Comparison of ENCODE assay signal across 13 mouse cellular contexts in the genomic region with DNA sequence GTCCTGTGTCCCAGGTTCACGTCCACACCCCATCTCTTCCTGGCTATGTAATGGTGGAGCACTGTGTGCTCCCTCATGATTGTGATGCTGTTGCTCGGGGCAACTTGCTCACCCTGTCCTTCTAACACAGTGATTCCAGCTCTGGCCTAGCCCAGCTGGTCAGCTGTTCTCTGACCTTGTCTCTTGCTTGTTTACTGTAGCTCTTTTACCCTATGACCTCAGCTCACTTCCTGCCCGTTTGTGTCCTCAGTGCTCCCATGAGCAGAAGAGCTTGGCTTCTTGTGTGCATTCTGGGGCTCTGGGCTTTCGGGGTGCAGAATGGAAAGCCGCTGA.
A peak's percentile ranks its signal among the peaks of the same experiment; 100 is the strongest.
DNase-seq lines count a peak whose midpoint lies in the region; ATAC-seq and TF ChIP-seq lines count a peak whose summit lies in the region.
"Had no signal": no experiment of that assay in that cellular context is flagged by ENCODE, and none has a peak within 500 bp of the region (broad histone marks: within the 10 kb centered on the region; RNA-seq: fewer than 3 reads in every experiment).

No protein-coding gene starts in this region.

- H3K27ac ChIP-seq in kidney, adult 2 months (ENCODE audit: insufficient read depth, low read depth, low read length): no peak overlapping the region
- H3K27ac ChIP-seq in kidney, embryonic 14.5 days (ENCODE audit: low read depth, low read length): no peak overlapping the region
- peak overlapping the region; percentile 62 for H3K27ac ChIP-seq in brown adipose tissue, adult 24 weeks (replicated peaks; ENCODE audit: low read depth, low read length)
- H3K27ac ChIP-seq in liver, embryonic 14.5 days: no peak overlapping the region
- H3K27ac ChIP-seq in hindbrain, embryonic 16.5 days (ENCODE audit: low read depth, low read length): no peak overlapping the region
- H3K27ac ChIP-seq: gastrocnemius, adult 2 months; neural tube, embryonic 13.5 days; stomach, embryonic 15.5 days had no signal

- no peak for TF ChIP-seq EP300 in liver, embryonic 14.5 days (IDR thresholded peaks at IDR 0.05; ENCODE audit: low read depth)

- no peaks in the 10 kb centered on the region for H3K9me3 ChIP-seq in kidney, embryonic 14.5 days (ENCODE audit: control insufficient read depth, low read length)
- H3K9me3 ChIP-seq in liver, embryonic 14.5 days (ENCODE audit: control insufficient read depth, low read length): no peaks in the 10 kb centered on the region
- H3K9me3 ChIP-seq in hindbrain, embryonic 16.5 days (ENCODE audit: control insufficient read depth, low read length): no peaks in the 10 kb centered on the region
- H3K9me3 ChIP-seq: midbrain, embryonic 12.5 days; neural tube, embryonic 13.5 days; stomach, embryonic 15.5 days had no signal

- TF ChIP-seq POLR2A in kidney, adult 2 months (IDR thresholded peaks at IDR 0.05; ENCODE audit: low read depth, low read length): no peak

- intact Hi-C loops in gastrocnemius, postnatal 36 days (cut with DNase I): no loop called here

- H3K9ac ChIP-seq in kidney, embryonic 14.5 days (ENCODE audit: low read depth, low read length): no peak overlapping the region
- no peak overlapping the region for H3K9ac ChIP-seq in liver, embryonic 14.5 days (replicated peaks)
- H3K9ac ChIP-seq in hindbrain, embryonic 16.5 days (ENCODE audit: low read depth, low read length): no peak overlapping the region
- H3K9ac ChIP-seq: midbrain, embryonic 12.5 days; neural tube, embryonic 13.5 days; stomach, embryonic 15.5 days had no signal

- no peak overlapping the region for H3K4me3 ChIP-seq in kidney, adult 2 months (ENCODE audit: insufficient read depth, low read depth, low read length)
- no peak overlapping the region for H3K4me3 ChIP-seq in kidney, embryonic 14.5 days (ENCODE audit: low read length)
- no peak overlapping the region for H3K4me3 ChIP-seq in brown adipose tissue, adult 24 weeks (ENCODE audit: insufficient read depth, low read depth, low read length)
- no peak overlapping the region for H3K4me3 ChIP-seq in liver, embryonic 14.5 days (ENCODE audit: insufficient read depth in 1 of 2, low read depth in 2 of 2, low read length in 2 of 2)
- H3K4me3 ChIP-seq in hindbrain, embryonic 16.5 days (ENCODE audit: low read length): no peak overlapping the region
- H3K4me3 ChIP-seq: gastrocnemius, adult 2 months; midbrain, embryonic 12.5 days; neural tube, embryonic 13.5 days; stomach, embryonic 15.5 days had no signal

- H3K36me3 ChIP-seq in kidney, adult 2 months (ENCODE audit: control insufficient read depth, insufficient read depth, low read length): no peaks in the 10 kb centered on the region
- H3K36me3 ChIP-seq in kidney, embryonic 14.5 days (ENCODE audit: control insufficient read depth, insufficient read depth, low read length): no peaks in the 10 kb centered on the region
- no peaks in the 10 kb centered on the region for H3K36me3 ChIP-seq in liver, embryonic 14.5 days (replicated peaks; ENCODE audit: control insufficient read depth, insufficient read depth, low read depth)
- no peaks in the 10 kb centered on the region for H3K36me3 ChIP-seq in hindbrain, embryonic 16.5 days (ENCODE audit: control insufficient read depth, insufficient read depth, low read length)
- H3K36me3 ChIP-seq: midbrain, embryonic 12.5 days; neural tube, embryonic 13.5 days; stomach, embryonic 15.5 days had no signal

- H3K4me1 ChIP-seq in kidney, adult 2 months (ENCODE audit: control insufficient read depth, insufficient read depth, low read length): peaks cover 9% of the 10 kb centered on the region
- H3K4me1 ChIP-seq in kidney, embryonic 14.5 days (ENCODE audit: control insufficient read depth, insufficient read depth, low read length): peaks cover 6% of the 10 kb centered on the region
- H3K4me1 ChIP-seq in brown adipose tissue, adult 24 weeks (ENCODE audit: control insufficient read depth, insufficient read depth, insufficient read length, low read length): peaks cover 9% of the 10 kb centered on the region
- H3K4me1 ChIP-seq in liver, embryonic 14.5 days (replicated peaks; ENCODE audit: control insufficient read depth in 2 of 2, insufficient read depth in 2 of 2, low read length in 1 of 2): peaks cover 3 to 21% of the 10 kb centered on the region in 2 experiments; a peak in 2 of 4 replicates
- peaks cover 11% of the 10 kb centered on the region for H3K4me1 ChIP-seq in hindbrain, embryonic 16.5 days (ENCODE audit: control insufficient read depth, insufficient read depth, low read depth, low read length)

- TF ChIP-seq CTCF in kidney, adult 2 months (conservative IDR thresholded peaks at IDR 0.05; ENCODE audit: insufficient read depth, insufficient read length, low read depth, low read length): no peak
- no peak for TF ChIP-seq CTCF in liver, embryonic 14.5 days (IDR thresholded peaks at IDR 0.05; ENCODE audit: low read depth)

- no peak overlapping the region for H3K4me2 ChIP-seq in kidney, embryonic 14.5 days (replicated peaks; ENCODE audit: low read depth, low read length)
- H3K4me2 ChIP-seq in liver, embryonic 14.5 days (ENCODE audit: low read depth): no peak overlapping the region
- H3K4me2 ChIP-seq in hindbrain, embryonic 16.5 days (ENCODE audit: low read length): no peak overlapping the region
- H3K4me2 ChIP-seq: midbrain, embryonic 12.5 days; neural tube, embryonic 13.5 days; stomach, embryonic 15.5 days had no signal

- whole genome bisulfite sequencing in kidney, adult 2 months: 54% methylated on average over 5 of the region's 5 CpGs
- WGBS in kidney, embryonic 14.5 days: 65% methylated on average over 5 of the region's 5 CpGs
- 65% methylated on average over 5 of the region's 5 CpGs for WGBS in liver, embryonic 14.5 days (ENCODE audit: insufficient replicate concordance)
- WGBS in hindbrain, embryonic 16.5 days: 80% methylated on average over 5 of the region's 5 CpGs

- ATAC-seq in kidney, embryonic 14.5 days (ENCODE audit: low FRiP score, low TSS enrichment): no peak
- ATAC-seq in liver, embryonic 14.5 days (ENCODE audit: insufficient read depth): peak; percentile 55
- ATAC-seq in hindbrain, embryonic 16.5 days: no peak

- peak; percentile 62 for DNase-seq in kidney, adult 2 months
- peak; percentile 62 for DNase-seq in adrenal gland, adult 8-10 months
- DNase-seq in liver, embryonic 14.5 days (ENCODE audit: low read depth in 3 of 3, low spot score in 3 of 3): peak in 2 of 3 experiments; percentile 16 to 17
- DNase-seq in urinary bladder, postnatal 36 days (ENCODE audit: low spot score in 2 of 2): no peak
- no peak for DNase-seq in gastrocnemius, postnatal 36 days
- DNase-seq: gastrocnemius, adult 2 months; layer of hippocampus, adult 9-11 months had no signal

- no peaks in the 10 kb centered on the region for H3K27me3 ChIP-seq in kidney, adult 2 months (replicated peaks; ENCODE audit: control insufficient read depth, insufficient read depth, low read length)
- H3K27me3 ChIP-seq in kidney, embryonic 14.5 days (ENCODE audit: control insufficient read depth, insufficient read depth, low read length): no peaks in the 10 kb centered on the region
- no peaks in the 10 kb centered on the region for H3K27me3 ChIP-seq in liver, embryonic 14.5 days (ENCODE audit: control insufficient read depth, insufficient read depth, low read length)
- H3K27me3 ChIP-seq in hindbrain, embryonic 16.5 days (replicated peaks; ENCODE audit: control insufficient read depth, insufficient read depth, low read length): no peaks in the 10 kb centered on the region
- H3K27me3 ChIP-seq: midbrain, embryonic 12.5 days; neural tube, embryonic 13.5 days; stomach, embryonic 15.5 days had no signal

Comparison
In these comparisons a context has a peak if more than half of its experiments do, and no peak if none do; other contexts are left out.
1. DNase-seq: peak in kidney, adult 2 months (single experiment), adrenal gland, adult 8-10 months (single experiment) and liver, embryonic 14.5 days (2 of 3); none in urinary bladder, postnatal 36 days (0 of 2) and gastrocnemius, postnatal 36 days (0 of 2).